Mouse (Mus musculus) lung, embryonic 14.5 days (tissue): ENCODE measurements around the gene Pde4a. TPM values are rescaled to one million over a fixed set of nuclear protein-coding genes. Genes with fewer than 3 reads are reported as not detected.

Experiments
- ATAC-seq: fragments of 200-750 bp; cut with Nextera tagmentation; 2 replicates; pipeline ENCODE4 v1.8.0; 2017; ENCODE audit warnings: mild to moderate bottlenecking, moderate TSS enrichment, moderate library complexity; ENCODE audit not compliant: insufficient read depth
- DNase-seq: peaks from one replicate; pipeline ENCODE4 v3.0.0-alpha.2; 2015
- H3K27ac ChIP-seq: fragments of 300-500 bp; sonication (generic); 2 replicates; pipeline ENCODE4 v1.5.1; 2014; ENCODE audit warnings: low read depth, mild to moderate bottlenecking, moderate library complexity
- H3K27me3 ChIP-seq: fragments of 300-500 bp; sonication (generic); 2 replicates; pipeline ENCODE4 v1.6.1; 2014; ENCODE audit warnings: low read length, control low read depth; ENCODE audit not compliant: insufficient read depth
- H3K36me3 ChIP-seq: fragments of 300-500 bp; sonication (generic); 2 replicates; pipeline ENCODE4 v1.6.1; 2014; ENCODE audit warnings: control low read depth; ENCODE audit not compliant: insufficient read depth
- H3K4me1 ChIP-seq: fragments of 300-500 bp; sonication (generic); 2 replicates; pipeline ENCODE4 v1.6.1; 2014; ENCODE audit warnings: antibody characterized with exemption, control low read depth; ENCODE audit not compliant: insufficient read depth
- H3K4me2 ChIP-seq: fragments of 300-500 bp; sonication (generic); 2 replicates; pipeline ENCODE4 v1.6.1; 2014; ENCODE audit warnings: mild to moderate bottlenecking
- H3K4me3 ChIP-seq: fragments of 300-500 bp; sonication (generic); 2 replicates; pipeline ENCODE4 v1.5.1; 2014; ENCODE audit warnings: low read depth, low read length
- H3K9ac ChIP-seq: fragments of 300-500 bp; sonication (generic); 2 replicates; pipeline ENCODE4 v1.6.1; 2014
- H3K9me3 ChIP-seq: fragments of 300-500 bp; sonication (generic); 2 replicates; pipeline ENCODE4 v1.6.1; 2016; ENCODE audit warnings: low read depth, low read length, control low read depth
- CTCF ChIP-seq: IDR thresholded peaks from 2 replicates; pipeline ENCODE4 v1.5.1; 2016; ENCODE audit warnings: antibody characterized with exemption, low read depth
- WGBS: fragments of 180-500 bp; shearing (Covaris S2); extraction: QIAGEN DNeasy Blood & Tissue Kit; methylation state at CpG from one replicate; pipeline ENCODE4 v1.1.7; 2014; 5-methylcytosine and 5-hydroxymethylcytosine counted together
- polyA plus RNA-seq: library from polyadenylated mRNA; unstranded; fragments of >200 nt; fragmentation: Nextera tagmentation; extraction: Ambion mirVana; gene quantifications from 2 replicates; pipeline ENCODE4 v1.2.1, GENCODE M21; 2014

The Pde4a gene
- 8.4 and 9.4 TPM in 2 replicates for polyA plus RNA-seq

DNA sequence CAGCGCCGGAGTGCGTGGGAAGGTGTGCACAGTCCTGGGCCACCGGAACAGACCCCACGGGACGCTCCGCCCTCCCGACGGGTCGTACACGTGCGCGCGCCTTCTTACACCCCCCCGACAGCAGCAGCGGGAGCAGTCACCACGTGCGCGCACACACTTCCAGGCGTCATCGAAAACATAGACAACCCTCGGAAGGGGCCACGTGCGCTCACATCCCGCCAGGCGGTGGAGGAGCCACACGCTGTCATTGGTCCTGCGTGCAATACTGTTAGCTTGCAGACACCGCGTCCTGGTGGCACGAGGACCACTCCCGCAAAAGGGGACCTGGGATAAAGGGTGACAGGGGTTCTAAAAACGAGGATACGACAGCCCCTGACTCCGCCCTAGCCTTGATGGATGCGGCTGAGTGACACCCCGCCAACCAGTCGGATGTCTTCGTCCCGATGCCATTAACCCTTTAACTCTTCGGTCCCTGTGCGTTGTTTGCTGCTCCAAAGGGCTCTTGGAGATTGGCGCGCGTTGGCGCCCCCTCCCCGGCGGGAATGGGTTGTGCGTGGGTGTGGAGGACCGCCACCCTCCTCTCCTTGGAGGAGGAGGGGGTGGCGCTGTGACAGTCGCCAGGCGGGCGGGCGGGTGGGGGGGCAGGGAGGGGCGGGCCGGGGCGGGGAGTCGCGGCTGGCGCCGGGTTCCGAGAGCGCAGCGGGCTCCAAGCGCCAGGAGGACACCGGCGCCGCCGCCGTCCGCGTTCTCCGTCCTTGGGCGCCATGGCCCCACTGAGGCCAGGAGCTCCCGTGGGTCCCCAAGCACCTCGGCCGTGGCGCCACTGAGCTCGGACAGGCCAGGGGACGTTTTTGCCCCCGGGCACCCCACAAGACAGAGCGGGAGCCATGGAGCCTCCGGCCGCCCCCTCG lies at the start of gene Pde4a:
Gene Pde4a, plus strand, starts transcription at position 674 of the 911 bp plus-strand sequence.
- 0 out of 2 replicates have a peak, but pooled peaks have one; percentile 5 for TF ChIP-seq CTCF
- Histone ChIP-seq H3K9me3 (no peaks in the 10 kb centered on the region), H3K27me3 (peaks cover 58% of the 10 kb centered on the region), H3K4me2 (peak within 1 kb of the TSS; percentile 93), H3K36me3 (no peaks in the 10 kb centered on the region), H3K4me1 (peaks cover 19% of the 10 kb centered on the region), H3K9ac (peak within 1 kb of the TSS; percentile 54), H3K27ac (no peak within 1 kb of the TSS), H3K4me3 (peak within 1 kb of the TSS; percentile 56)
- peak; percentile 76 for DNase-seq
- WGBS = under 1% methylated on average over 82 of the region's 86 CpGs
- peak; percentile 4; the same call in 1 of the 2 replicates for ATAC-seq

DNA sequence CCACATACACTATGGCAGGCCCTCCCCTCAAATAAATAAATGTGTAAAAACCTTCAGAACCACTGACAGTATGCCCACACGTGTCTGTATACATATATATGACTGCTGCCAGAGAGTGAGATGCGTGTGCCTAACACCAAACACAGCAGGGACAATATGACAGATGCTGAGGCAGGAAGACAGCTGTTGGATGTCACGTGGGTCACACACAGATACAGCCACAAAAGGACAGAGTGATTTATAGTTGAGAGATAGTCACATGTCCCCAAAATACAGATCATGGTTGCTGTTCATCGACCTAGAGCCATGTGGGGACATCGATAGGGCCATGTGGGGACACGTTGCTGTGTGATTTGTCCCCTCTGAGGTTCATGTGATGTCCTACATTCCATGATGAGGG lies 48.4 kb upstream of the Pde4a start:
- 63% methylated on average over 6 of the region's 6 CpGs for WGBS
- no peak for DNase-seq
- H3K27me3 ChIP-seq = no peaks in the 10 kb centered on the region
- ATAC-seq = no peak
- no peak overlapping the region for H3K27ac ChIP-seq
- H3K9ac ChIP-seq = no peak overlapping the region
- H3K4me2 ChIP-seq = no peak overlapping the region
- H3K9me3 ChIP-seq = no peaks in the 10 kb centered on the region
- H3K36me3 ChIP-seq = 0 out of 2 replicates have a peak, but pooled peaks cover 10% of the 10 kb centered on the region
- no peaks in the 10 kb centered on the region for H3K4me1 ChIP-seq
- TF ChIP-seq CTCF = no peak
- H3K4me3 ChIP-seq = no peak overlapping the region

DNA sequence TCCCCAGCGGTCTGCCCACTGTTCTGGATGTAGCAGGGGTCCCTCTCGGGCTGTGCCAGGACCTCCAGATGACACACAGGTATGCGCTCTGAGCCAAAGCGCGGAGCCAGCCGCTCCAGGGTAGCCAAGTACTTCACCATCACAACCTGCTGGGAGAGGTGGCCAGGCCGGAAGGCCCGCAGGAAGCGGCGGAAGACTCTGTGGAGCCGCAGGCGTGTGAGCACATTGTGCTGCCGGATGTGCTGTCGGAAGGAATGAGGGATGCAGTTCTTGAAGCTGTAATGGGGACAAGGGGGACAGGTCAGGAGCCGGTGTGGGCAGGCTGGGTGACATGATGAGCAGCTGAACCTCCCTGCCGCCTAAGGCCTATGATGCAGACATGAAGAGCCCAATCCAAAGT lies 44.0 kb upstream of the Pde4a start:
- Histone ChIP-seq H3K4me3 (no peak overlapping the region), H3K4me1 (no peaks in the 10 kb centered on the region), H3K36me3 (peaks cover 30% of the 10 kb centered on the region; the same call in 1 of the 2 replicates), H3K4me2 (no peak overlapping the region), H3K9me3 (no peaks in the 10 kb centered on the region), H3K9ac (no peak overlapping the region), H3K27me3 (no peaks in the 10 kb centered on the region), H3K27ac (no peak overlapping the region)
- DNase-seq = no peak
- TF ChIP-seq CTCF = no peak
- no peak for ATAC-seq
- 78% methylated on average over 16 of the region's 16 CpGs for WGBS

DNA sequence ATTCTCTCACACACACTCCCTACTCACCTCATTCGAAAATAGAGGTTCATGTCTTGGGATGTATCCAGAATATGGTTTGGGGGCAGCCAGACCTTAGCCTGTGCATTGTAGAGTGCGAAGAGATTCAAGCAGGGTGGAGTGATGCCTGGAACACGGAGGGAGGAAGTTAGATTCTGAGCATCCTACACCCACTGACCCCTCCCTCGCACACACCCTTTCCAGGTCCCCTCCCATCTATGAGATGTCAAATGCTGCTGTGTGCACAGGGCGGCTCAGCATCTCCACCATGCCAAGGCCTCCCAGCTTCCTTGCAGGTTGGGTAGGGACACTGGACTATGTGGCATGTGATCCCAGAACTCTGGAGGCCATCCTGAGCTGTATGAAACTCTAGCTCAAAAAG lies 40.7 kb upstream of the Pde4a start:
- Histone ChIP-seq H3K36me3 (peaks cover 37% of the 10 kb centered on the region; the same call in 1 of the 2 replicates), H3K9me3 (no peaks in the 10 kb centered on the region), H3K27me3 (no peaks in the 10 kb centered on the region), H3K4me2 (no peak overlapping the region), H3K4me3 (no peak overlapping the region), H3K4me1 (no peaks in the 10 kb centered on the region), H3K9ac (no peak overlapping the region), H3K27ac (no peak overlapping the region)
- ATAC-seq (no peak), DNase-seq (no peak)
- TF ChIP-seq CTCF = no peak
- WGBS = 82% methylated on average over 5 of the region's 5 CpGs

DNA sequence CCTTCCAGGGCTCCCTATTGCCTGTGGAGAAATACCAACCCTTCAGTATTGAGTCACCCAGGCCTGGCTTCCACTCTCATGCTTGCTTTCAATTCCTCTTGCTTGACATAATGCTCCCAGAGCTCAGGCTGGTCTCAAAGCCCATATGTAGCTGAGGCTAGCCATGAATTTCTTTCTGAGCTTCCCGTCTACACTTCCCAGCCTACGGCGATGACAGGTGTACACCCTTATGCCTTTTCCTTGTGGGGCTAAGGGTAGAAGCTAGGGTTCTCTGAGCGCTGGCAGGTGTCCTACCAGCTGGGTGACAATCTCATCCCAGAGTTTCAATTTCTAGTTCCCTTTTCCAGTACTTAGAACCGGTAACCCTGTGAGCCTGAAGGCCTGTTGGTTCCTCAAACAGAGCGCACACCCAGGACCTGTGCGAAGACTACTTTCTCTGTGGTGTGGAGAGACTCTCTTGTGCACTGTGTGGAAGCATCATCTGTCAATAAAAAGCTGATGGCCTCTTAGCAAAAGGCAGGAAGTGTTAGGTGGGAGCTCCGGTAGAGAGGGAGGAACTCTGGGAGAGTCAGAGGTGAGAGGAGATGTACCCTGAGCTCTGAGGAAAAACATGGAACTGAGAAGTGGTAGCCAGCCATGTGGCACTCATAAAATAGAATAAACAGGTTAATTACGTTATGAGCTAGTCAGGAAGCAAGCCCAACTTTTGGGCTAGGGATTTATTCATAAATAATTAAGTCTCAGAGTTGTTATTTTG lies 39.8 kb upstream of the Pde4a start:
- H3K4me2 ChIP-seq = no peak overlapping the region
- H3K9me3 ChIP-seq = no peaks in the 10 kb centered on the region
- ATAC-seq = no peak
- no peak overlapping the region for H3K9ac ChIP-seq
- H3K4me1 ChIP-seq = 0 out of 2 replicates have a peak, but pooled peaks cover 3% of the 10 kb centered on the region
- WGBS = 80% methylated on average over 9 of the region's 9 CpGs
- no peaks in the 10 kb centered on the region for H3K27me3 ChIP-seq
- no peak for DNase-seq
- TF ChIP-seq CTCF = no peak
- no peak overlapping the region for H3K4me3 ChIP-seq
- no peak overlapping the region for H3K27ac ChIP-seq
- H3K36me3 ChIP-seq = peaks cover 37% of the 10 kb centered on the region; the same call in 1 of the 2 replicates

DNA sequence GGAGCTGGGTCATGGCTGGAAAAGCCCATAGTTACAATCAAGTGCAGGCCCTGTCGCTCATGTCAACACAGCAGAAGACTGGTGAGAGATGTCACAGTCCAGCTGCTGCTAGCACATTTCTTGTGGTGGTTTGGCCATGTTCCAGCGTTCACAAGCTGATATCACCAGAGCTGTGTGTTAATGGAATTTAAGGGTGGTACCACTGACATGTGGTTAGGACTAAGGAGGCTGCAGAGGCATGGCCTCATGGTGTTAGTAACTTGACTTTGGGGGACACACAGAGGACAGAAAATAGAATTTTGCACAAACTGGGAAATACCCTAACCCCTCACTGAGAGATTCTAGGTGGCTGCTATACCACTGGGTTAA lies 39.3 kb upstream of the Pde4a start:
- no peak for TF ChIP-seq CTCF
- Histone ChIP-seq H3K36me3 (peaks cover 33% of the 10 kb centered on the region; the same call in 1 of the 2 replicates), H3K27me3 (no peaks in the 10 kb centered on the region), H3K4me1 (0 out of 2 replicates have a peak, but pooled peaks cover 3% of the 10 kb centered on the region), H3K9me3 (no peaks in the 10 kb centered on the region), H3K4me3 (no peak overlapping the region), H3K9ac (no peak overlapping the region), H3K27ac (no peak overlapping the region), H3K4me2 (no peak overlapping the region)
- WGBS = 47% methylated on average over 2 of the region's 2 CpGs
- ATAC-seq (no peak), DNase-seq (peak; percentile 29)
